Mouse (Mus musculus) brain, embryonic 14.5 days (tissue): ENCODE results near the gene Fra10ac1. TPM values are rescaled to one million over a fixed set of nuclear protein-coding genes. Genes with fewer than 3 reads are reported as not detected.

Experiments used
- DNase-seq: peaks from one replicate; pipeline ENCODE4 v3.0.0-alpha.2; 2011; ENCODE audit warnings: low read depth
- CTCF ChIP-seq: fragments of 200-500 bp; IDR thresholded peaks from 2 replicates; pipeline ENCODE4 v1.5.1; 2012; ENCODE audit warnings: inconsistent platforms, mild to moderate bottlenecking, moderate library complexity, borderline replicate concordance; ENCODE audit not compliant: insufficient read depth, insufficient read length; ENCODE audit errors: extremely low read depth
- POLR2A ChIP-seq: fragments of 200-500 bp; IDR thresholded peaks from 2 replicates; pipeline ENCODE4 v1.6.1; 2012; ENCODE audit warnings: mild to moderate bottlenecking, inconsistent platforms, borderline replicate concordance; ENCODE audit not compliant: poor library complexity, insufficient read depth, insufficient read length, severe bottlenecking; ENCODE audit errors: extremely low read depth
- polyA plus RNA-seq: library from polyadenylated mRNA; depleted of rRNA; stranded (reverse); fragments of >200 nt; gene quantifications from 2 replicates; pipeline ENCODE4 v1.2.3, GENCODE M21; 2012

The Fra10ac1 gene
- polyA plus RNA-seq, 1 experiment: 24.4 TPM

- TF ChIP-seq POLR2A: no peak
- TF ChIP-seq CTCF: no peak
Measured at GRCm38 (mm10) chr19:38223356-38223904, 526 bp downstream of the Fra10ac1 start.

GRCm38 (mm10) chr19:38217696-38218095 lies 6.3 kb downstream of the Fra10ac1 start:
- no peak for DNase-seq
- TF ChIP-seq CTCF: no peak
- TF ChIP-seq POLR2A: no peak

More at GRCm38 (mm10) chr19:38223356-38223904, 526 bp downstream of the Fra10ac1 start:
- DNase-seq: no peak

GRCm38 (mm10) chr19:38206669-38207068 lies 17.3 kb downstream of the Fra10ac1 start:
- TF ChIP-seq CTCF (peak; percentile 70), POLR2A (no peak)
- peak; percentile 46 for DNase-seq

GRCm38 (mm10) chr19:38198731-38199130 lies 25.2 kb downstream of the Fra10ac1 start:
- TF ChIP-seq POLR2A: no peak
- TF ChIP-seq CTCF: no peak
- DNase-seq: peak; percentile 61

- DNase-seq: no peak
Measured at GRCm38 (mm10) chr19:38195245-38195644, 28.7 kb downstream of the Fra10ac1 start.

GRCm38 (mm10) chr19:38191446-38191845 lies 32.5 kb downstream of the Fra10ac1 start:
- TF ChIP-seq POLR2A (no peak), CTCF (no peak)
- DNase-seq: no peak

More at GRCm38 (mm10) chr19:38195245-38195644, 28.7 kb downstream of the Fra10ac1 start:
- TF ChIP-seq CTCF: no peak
- TF ChIP-seq POLR2A: no peak

GRCm38 (mm10) chr19:38190606-38191005 lies 33.4 kb downstream of the Fra10ac1 start:
- no peak for DNase-seq
- TF ChIP-seq CTCF (no peak), POLR2A (no peak)

GRCm38 (mm10) chr19:38187345-38187680 lies 36.6 kb downstream of the Fra10ac1 start:
- no peak for TF ChIP-seq POLR2A
- TF ChIP-seq CTCF: no peak
- peak; percentile 82 for DNase-seq

GRCm38 (mm10) chr19:38186631-38187344 lies 37.2 kb downstream of the Fra10ac1 start:
- DNase-seq: peak; percentile 73
- TF ChIP-seq POLR2A: no peak
- no peak for TF ChIP-seq CTCF

- no peak for DNase-seq
Measured at GRCm38 (mm10) chr19:38179675-38180074, 44.3 kb downstream of the Fra10ac1 start.

GRCm38 (mm10) chr19:38164633-38165032 lies 59.3 kb downstream of the Fra10ac1 start:
- DNase-seq: no peak
- TF ChIP-seq CTCF: no peak
- TF ChIP-seq POLR2A: no peak

More at GRCm38 (mm10) chr19:38179675-38180074, 44.3 kb downstream of the Fra10ac1 start:
- TF ChIP-seq CTCF (no peak), POLR2A (no peak)

GRCm38 (mm10) chr19:38161648-38162354 lies 62.2 kb downstream of the Fra10ac1 start:
- TF ChIP-seq CTCF (no peak), POLR2A (no peak)

GRCm38 (mm10) chr19:38156243-38156642 lies 67.7 kb downstream of the Fra10ac1 start:
- TF ChIP-seq CTCF (no peak), POLR2A (no peak)
- no peak for DNase-seq

More at GRCm38 (mm10) chr19:38161648-38162354, 62.2 kb downstream of the Fra10ac1 start:
- DNase-seq: no peak
